Mouse (Mus musculus) stomach, postnatal 0 days (tissue): ENCODE measurements at regions not wholly inside any gene's neighbourhood (a gene's known extent, or its start where the extent isn't known, plus 50 kb on each side); places are given as distances from the start of the nearest gene placed in this dataset.

ENCODE experiments used
- ATAC-seq: fragments of 200-750 bp; cut with Nextera tagmentation; 2 replicates; pipeline ENCODE4 v1.8.0; 2017; ENCODE audit not compliant: low FRiP score, low TSS enrichment
- DNase-seq: peaks from one replicate; pipeline ENCODE4 v3.0.0-alpha.2; 2016; ENCODE audit warnings: low spot score
- H3K27ac ChIP-seq: fragments of 300-500 bp; sonication (generic); replicated peaks from 2 replicates; pipeline ENCODE4 v1.5.1; 2014; ENCODE audit warnings: mild to moderate bottlenecking, control low read depth
- H3K27me3 ChIP-seq: fragments of 300-500 bp; sonication (generic); 2 replicates; pipeline ENCODE4 v1.6.1; 2014; ENCODE audit warnings: low read length; ENCODE audit not compliant: control insufficient read depth, insufficient read depth
- H3K36me3 ChIP-seq: fragments of 300-500 bp; sonication (generic); 2 replicates; pipeline ENCODE4 v1.6.1; 2014; ENCODE audit warnings: low read length, mixed read lengths; ENCODE audit not compliant: control insufficient read depth, insufficient read depth
- H3K4me1 ChIP-seq: fragments of 300-500 bp; sonication (generic); replicated peaks from 2 replicates; pipeline ENCODE4 v1.6.1; 2014; ENCODE audit warnings: antibody characterized with exemption; ENCODE audit not compliant: control insufficient read depth, insufficient read depth
- H3K4me2 ChIP-seq: fragments of 300-500 bp; sonication (generic); replicated peaks from 2 replicates; pipeline ENCODE4 v1.6.1; 2014; ENCODE audit warnings: low read depth, mild to moderate bottlenecking, control low read depth, moderate library complexity
- H3K4me3 ChIP-seq: fragments of 300-500 bp; sonication (generic); 2 replicates; pipeline ENCODE4 v1.5.1; 2014; ENCODE audit warnings: low read depth, low read length, control low read depth
- H3K9ac ChIP-seq: fragments of 300-500 bp; sonication (generic); 2 replicates; pipeline ENCODE4 v1.6.1; 2014; ENCODE audit warnings: mild to moderate bottlenecking, low read length, control low read depth, mixed read lengths
- H3K9me3 ChIP-seq: fragments of 300-500 bp; sonication (generic); 2 replicates; pipeline ENCODE4 v1.6.1; 2016; ENCODE audit warnings: low read length; ENCODE audit not compliant: control insufficient read depth
- CTCF ChIP-seq: IDR thresholded peaks from 2 replicates; pipeline ENCODE4 v1.5.1; 2016; ENCODE audit warnings: antibody characterized with exemption, low read depth, mild to moderate bottlenecking, moderate library complexity
- EP300 ChIP-seq: optimal IDR thresholded peaks from 2 replicates; pipeline ENCODE3; 2016; ENCODE audit warnings: antibody characterized with exemption
- WGBS: fragments of 180-500 bp; shearing (Covaris S2); extraction: QIAGEN DNeasy Blood & Tissue Kit; methylation state at CpG from one replicate; pipeline ENCODE4 v1.1.7; 2014; 5-methylcytosine and 5-hydroxymethylcytosine counted together

- Histone ChIP-seq H3K4me1 (no peaks in the 10 kb centered on the region), H3K27ac (no peak overlapping the region), H3K4me2 (no peak overlapping the region), H3K9ac (no peak overlapping the region), H3K36me3 (no peaks in the 10 kb centered on the region), H3K4me3 (no peak overlapping the region), H3K9me3 (no peaks in the 10 kb centered on the region), H3K27me3 (no peaks in the 10 kb centered on the region)
- whole genome bisulfite sequencing, result 41% methylated on average over 6 of the region's 6 CpGs
- DNase-seq, result no peak
- ATAC-seq, result no peak
- TF ChIP-seq EP300, result no peak
- no peak for TF ChIP-seq CTCF
Measured at GRCm38 (mm10) chr10:17493137-17493536, 229.9 kb upstream of the Cited2 start.

- H3K27ac ChIP-seq, result no peak overlapping the region
- peak; percentile 74 for ATAC-seq
- H3K9ac ChIP-seq, result no peak overlapping the region
- no peaks in the 10 kb centered on the region for H3K27me3 ChIP-seq
- no peak for TF ChIP-seq CTCF
- no peak for TF ChIP-seq EP300
- no peak overlapping the region for H3K4me2 ChIP-seq
- no peaks in the 10 kb centered on the region for H3K4me1 ChIP-seq
- H3K4me3 ChIP-seq, result no peak overlapping the region
- 57% methylated on average over 3 of the region's 3 CpGs for WGBS
- H3K9me3 ChIP-seq, result peaks cover 2% of the 10 kb centered on the region; the same call in 1 of the 2 replicates
- H3K36me3 ChIP-seq, result no peaks in the 10 kb centered on the region
- no peak for DNase-seq
Measured at GRCm38 (mm10) chr10:17496831-17497230, 226.2 kb upstream of the Cited2 start.

GRCm38 (mm10) chr10:17510626-17511193 is 212.3 kb upstream of the Cited2 start:
- H3K27ac ChIP-seq, result no peak overlapping the region
- ATAC-seq, result no peak
- H3K9ac ChIP-seq, result no peak overlapping the region
- 0 out of 2 replicates have a peak overlapping the region, but pooled peaks have one; percentile 8 for H3K4me2 ChIP-seq
- no peaks in the 10 kb centered on the region for H3K36me3 ChIP-seq
- no peaks in the 10 kb centered on the region for H3K4me1 ChIP-seq
- DNase-seq, result no peak
- 50% methylated on average over 4 of the region's 4 CpGs for WGBS
- H3K27me3 ChIP-seq, result no peaks in the 10 kb centered on the region
- H3K4me3 ChIP-seq, result no peak overlapping the region
- no peaks in the 10 kb centered on the region for H3K9me3 ChIP-seq
- TF ChIP-seq CTCF, result no peak
- TF ChIP-seq EP300, result no peak

GRCm38 (mm10) chr10:17511779-17512335 is 211.2 kb upstream of the Cited2 start:
- DNase-seq, result no peak
- Histone ChIP-seq H3K36me3 (no peaks in the 10 kb centered on the region), H3K9ac (no peak overlapping the region), H3K4me2 (no peak overlapping the region), H3K27me3 (no peaks in the 10 kb centered on the region), H3K27ac (no peak overlapping the region), H3K9me3 (no peaks in the 10 kb centered on the region), H3K4me1 (no peaks in the 10 kb centered on the region), H3K4me3 (no peak overlapping the region)
- no peak for ATAC-seq
- 49% methylated on average over 12 of the region's 12 CpGs for WGBS
- TF ChIP-seq EP300 (no peak), CTCF (no peak)

- WGBS, result 64% methylated on average over 3 of the region's 3 CpGs
- Histone ChIP-seq H3K27ac (no peak overlapping the region), H3K36me3 (no peaks in the 10 kb centered on the region), H3K4me1 (no peaks in the 10 kb centered on the region), H3K27me3 (no peaks in the 10 kb centered on the region), H3K4me2 (no peak overlapping the region), H3K9ac (no peak overlapping the region), H3K4me3 (no peak overlapping the region), H3K9me3 (no peaks in the 10 kb centered on the region)
- TF ChIP-seq EP300, result no peak
- no peak for ATAC-seq
- no peak for DNase-seq
Measured at GRCm38 (mm10) chr10:17512487-17512886, 210.5 kb upstream of the Cited2 start.

- DNase-seq (no peak), ATAC-seq (no peak)
- Histone ChIP-seq H3K4me2 (no peak overlapping the region), H3K4me3 (no peak overlapping the region), H3K9ac (no peak overlapping the region), H3K9me3 (no peaks in the 10 kb centered on the region), H3K36me3 (no peaks in the 10 kb centered on the region), H3K27me3 (no peaks in the 10 kb centered on the region), H3K27ac (no peak overlapping the region), H3K4me1 (no peaks in the 10 kb centered on the region)
- no peak for TF ChIP-seq CTCF
- TF ChIP-seq EP300, result no peak
- 62% methylated on average over 6 of the region's 6 CpGs for WGBS
Measured at GRCm38 (mm10) chr10:17513756-17514155, 209.3 kb upstream of the Cited2 start.
